Mouse (Mus musculus): Measurements from ENCODE around the gene Rnf225. TPM values are rescaled to one million over a fixed set of nuclear protein-coding genes. Genes with fewer than 3 reads are reported as not detected.

The Rnf225 gene
- total RNA-seq, 2 experiments from 2014 or later: 0.92 to 1.2 TPM

DNA sequence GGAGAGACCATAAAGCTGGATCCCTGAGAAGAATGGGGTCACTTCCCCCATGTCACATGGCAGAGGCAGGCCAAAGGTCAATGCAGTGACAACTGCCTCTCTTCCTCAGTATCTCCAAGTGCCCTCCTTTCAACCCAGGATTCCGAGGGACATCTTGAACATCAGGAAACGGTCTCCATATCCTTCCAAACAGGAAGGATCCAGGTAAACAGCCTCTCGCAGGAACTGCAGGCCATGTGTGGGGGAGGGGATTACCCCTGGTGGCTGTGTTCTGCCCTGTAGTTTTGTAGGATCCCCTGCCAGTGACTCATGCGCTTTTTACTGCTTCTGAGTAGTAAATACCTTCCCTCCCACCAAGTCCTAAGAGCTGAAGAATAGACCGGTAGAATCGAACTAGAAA is 52.6 kb downstream of the Rnf225 start:
- no peak for DNase-seq (ENCODE audit: low spot score in 2 of 2)

DNA sequence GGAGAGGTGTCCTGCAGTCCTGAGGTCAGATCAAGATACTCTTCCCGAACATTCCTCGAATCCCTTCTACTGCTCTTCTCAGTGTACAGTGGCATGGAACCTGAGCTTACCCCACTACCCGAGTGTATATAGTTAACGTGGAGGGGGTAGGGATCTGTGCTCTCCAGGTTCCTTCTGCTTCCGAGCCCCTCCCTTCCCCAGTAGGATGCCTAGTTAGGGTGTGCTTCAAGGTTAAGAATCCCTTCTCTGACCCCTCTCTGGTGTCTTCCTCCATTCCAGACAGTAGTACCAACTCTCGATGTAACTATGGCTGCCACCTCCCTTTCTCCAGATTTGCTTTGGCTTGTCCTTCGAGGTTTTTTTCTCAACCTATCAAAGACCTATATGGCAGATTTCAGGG is 53.1 kb downstream of the Rnf225 start:
- no peak for DNase-seq (ENCODE audit: low spot score in 2 of 2)

Other genes with a start within 250 kb of the Rnf225 start
- gene Vmn2r55, start 242.4 kb upstream of the Rnf225 start, total RNA-seq (2021): not detected
- not detected for gene Vmn2r56, start 192.4 kb upstream of the Rnf225 start, total RNA-seq (2021)
- 10 to 100 TPM; 16.8 to 21.9 TPM for gene Zscan18, start 123.8 kb upstream of the Rnf225 start, total RNA-seq (2021)
- 10 to 100 TPM; 19.5 to 20.2 TPM for gene Zfp329, start 108.6 kb upstream of the Rnf225 start, total RNA-seq (2021)
- 10 to 100 TPM; 16.1 to 16.8 TPM for gene Zfp110, start 92.7 kb upstream of the Rnf225 start, total RNA-seq (2021)
- 1 to 10 TPM; 6.2 to 7.3 TPM for gene Zfp128, start 46.2 kb upstream of the Rnf225 start, total RNA-seq (2021)
- 10 to 100 TPM; 11.9 to 14.5 TPM for gene Zscan22, start 29.6 kb upstream of the Rnf225 start, total RNA-seq (2021)
- gene Rps5, start 5.1 kb upstream of the Rnf225 start, total RNA-seq (2021): 100 to 1,000 TPM; 418 to 457 TPM
- 10 to 100 TPM; 12.0 to 13.5 TPM for gene Zfp324, start 38.4 kb downstream of the Rnf225 start, total RNA-seq (2021)
- 1 to 10 TPM; 8.3 to 9.1 TPM for gene Zfp446, start 50.4 kb downstream of the Rnf225 start, total RNA-seq (2021)
- under 1 TPM in 1 of 2 experiments, not detected in 1; 0.26 TPM for gene Slc27a5, start 70.8 kb downstream of the Rnf225 start, total RNA-seq (2021)
- gene Trim28, start 71.7 kb downstream of the Rnf225 start, total RNA-seq (2021): 100 to 1,000 TPM; 236 to 244 TPM
- 10 to 100 TPM; 27.8 to 30.9 TPM for gene Zbtb45, start 82.6 kb downstream of the Rnf225 start, total RNA-seq (2021)
- gene Chmp2a, start 107.4 kb downstream of the Rnf225 start, total RNA-seq (2021): 100 to 1,000 TPM; 143 to 149 TPM
- gene Ube2m, start 110.9 kb downstream of the Rnf225 start, total RNA-seq (2021): 100 to 1,000 TPM; 199 to 212 TPM
- gene Mzf1, start 127.3 kb downstream of the Rnf225 start, total RNA-seq (2021): 10 to 100 TPM; 13.7 to 17.4 TPM
- not detected for gene Vmn1r85, start 167.8 kb downstream of the Rnf225 start, total RNA-seq (2021)
- gene Vmn1r86, start 192.5 kb downstream of the Rnf225 start, total RNA-seq (2021): not detected
- not detected for gene Vmn1r87, start 212.7 kb downstream of the Rnf225 start, total RNA-seq (2021)
- gene Vmn1r88, start 232.2 kb downstream of the Rnf225 start, total RNA-seq (2021): under 1 TPM; 0.21 to 0.23 TPM

Measured in layer of hippocampus, postnatal 14 days (tissue).